ENCODE assay signal across 19 mouse cellular contexts in the genomic region with DNA sequence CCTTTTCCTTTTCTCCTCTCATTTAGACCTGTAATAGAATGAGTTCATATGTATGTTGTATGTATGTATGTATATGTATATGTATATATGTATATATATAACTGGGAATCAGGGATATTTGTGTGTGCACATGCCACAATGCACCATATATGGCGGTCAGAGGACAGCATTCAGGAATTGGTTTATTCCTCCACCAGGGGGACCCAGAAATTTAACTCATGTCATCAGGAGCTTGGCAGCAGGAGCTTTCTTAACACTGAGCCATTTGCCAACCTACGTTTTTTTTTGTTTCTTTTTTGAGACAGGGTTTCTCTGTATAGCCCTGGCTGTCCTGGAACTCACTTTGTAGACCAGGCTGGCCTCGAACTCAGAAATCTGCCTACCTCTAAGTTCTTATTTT. TPM values are rescaled to one million over a fixed set of nuclear protein-coding genes. Genes with fewer than 3 reads are reported as not detected.
DNase-seq lines count a peak whose midpoint lies in the region; ATAC-seq and TF ChIP-seq lines count a peak whose summit lies in the region.
"Had no signal": no experiment of that assay in that cellular context is flagged by ENCODE, and none has a peak within 500 bp of the region (broad histone marks: within the 10 kb centered on the region; RNA-seq: fewer than 3 reads in every experiment).

No protein-coding gene starts in this region.

- H3K9ac ChIP-seq in midbrain, embryonic 14.5 days (replicated peaks; ENCODE audit: low read length) = no peak overlapping the region
- H3K9ac ChIP-seq in midbrain, embryonic 13.5 days (replicated peaks) = no peak overlapping the region
- H3K9ac ChIP-seq in stomach, postnatal 0 days (ENCODE audit: low read length) = no peak overlapping the region
- H3K9ac ChIP-seq: heart, embryonic 15.5 days; intestine, embryonic 15.5 days had no signal

- no peak for TF ChIP-seq EP300 in stomach, postnatal 0 days (optimal IDR thresholded peaks at IDR 0.05)

- H3K4me2 ChIP-seq in midbrain, embryonic 14.5 days (ENCODE audit: low read length) = no peak overlapping the region
- no peak overlapping the region for H3K4me2 ChIP-seq in midbrain, embryonic 13.5 days (replicated peaks)
- H3K4me2 ChIP-seq in stomach, postnatal 0 days (replicated peaks; ENCODE audit: low read depth) = no peak overlapping the region
- H3K4me2 ChIP-seq: heart, embryonic 15.5 days; intestine, embryonic 15.5 days had no signal

- H3K9me3 ChIP-seq in heart, embryonic 10.5 days = no peaks in the 10 kb centered on the region
- H3K9me3 ChIP-seq in midbrain, embryonic 14.5 days (ENCODE audit: control insufficient read depth, low read length) = no peaks in the 10 kb centered on the region
- H3K9me3 ChIP-seq in midbrain, embryonic 13.5 days = no peaks in the 10 kb centered on the region
- no peaks in the 10 kb centered on the region for H3K9me3 ChIP-seq in stomach, postnatal 0 days (ENCODE audit: control insufficient read depth, low read length)
- H3K9me3 ChIP-seq: forebrain, embryonic 10.5 days; heart, embryonic 15.5 days; intestine, embryonic 15.5 days had no signal

- no peak overlapping the region for H3K4me3 ChIP-seq in heart, embryonic 10.5 days
- no peak overlapping the region for H3K4me3 ChIP-seq in midbrain, embryonic 14.5 days (replicated peaks; ENCODE audit: low read depth, low read length)
- no peak overlapping the region for H3K4me3 ChIP-seq in midbrain, embryonic 13.5 days (replicated peaks)
- H3K4me3 ChIP-seq in stomach, postnatal 0 days (ENCODE audit: low read depth, low read length) = no peak overlapping the region
- H3K4me3 ChIP-seq: forebrain, embryonic 10.5 days; heart, embryonic 15.5 days; intestine, embryonic 15.5 days; myocyte had no signal

- 52% methylated on average over 3 of the region's 3 CpGs for WGBS in heart, embryonic 10.5 days
- 67% methylated on average over 3 of the region's 3 CpGs for WGBS in midbrain, embryonic 14.5 days
- WGBS in midbrain, embryonic 13.5 days = 59% methylated on average over 3 of the region's 3 CpGs
- 56% methylated on average over 3 of the region's 3 CpGs for WGBS in stomach, postnatal 0 days

- no peak for ATAC-seq in midbrain, embryonic 14.5 days (ENCODE audit: low FRiP score, low TSS enrichment)
- no peak for ATAC-seq in midbrain, embryonic 13.5 days
- no peak for ATAC-seq in stomach, postnatal 0 days (ENCODE audit: low FRiP score, low TSS enrichment)
- ATAC-seq in CD4-positive, CD25-positive, alpha-beta regulatory T cell, adult 4 months = no peak
- ATAC-seq: intestine, embryonic 15.5 days had no signal

- H3K4me1 ChIP-seq in heart, embryonic 10.5 days = no peaks in the 10 kb centered on the region
- no peaks in the 10 kb centered on the region for H3K4me1 ChIP-seq in midbrain, embryonic 14.5 days (ENCODE audit: control insufficient read depth, insufficient read depth, low read length)
- H3K4me1 ChIP-seq in midbrain, embryonic 13.5 days (replicated peaks) = no peaks in the 10 kb centered on the region
- H3K4me1 ChIP-seq in stomach, postnatal 0 days (replicated peaks; ENCODE audit: control insufficient read depth, insufficient read depth) = no peaks in the 10 kb centered on the region
- H3K4me1 ChIP-seq: forebrain, embryonic 10.5 days; heart, embryonic 15.5 days; intestine, embryonic 15.5 days had no signal

- H3K36me3 ChIP-seq in heart, embryonic 10.5 days = no peaks in the 10 kb centered on the region
- H3K36me3 ChIP-seq in midbrain, embryonic 14.5 days (ENCODE audit: control insufficient read depth, insufficient read depth, low read length) = no peaks in the 10 kb centered on the region
- H3K36me3 ChIP-seq in midbrain, embryonic 13.5 days = no peaks in the 10 kb centered on the region
- H3K36me3 ChIP-seq in stomach, postnatal 0 days (ENCODE audit: control insufficient read depth, insufficient read depth, low read length) = no peaks in the 10 kb centered on the region
- H3K36me3 ChIP-seq: forebrain, embryonic 10.5 days; heart, embryonic 15.5 days; intestine, embryonic 15.5 days had no signal

- peak; percentile 45 for TF ChIP-seq CTCF in stomach, postnatal 0 days (IDR thresholded peaks at IDR 0.05; ENCODE audit: low read depth)

- no peaks in the 10 kb centered on the region for H3K27me3 ChIP-seq in heart, embryonic 10.5 days (ENCODE audit: insufficient read depth, poor library complexity, severe bottlenecking)
- H3K27me3 ChIP-seq in midbrain, embryonic 14.5 days (ENCODE audit: control insufficient read depth, insufficient read depth, low read length) = no peaks in the 10 kb centered on the region
- no peaks in the 10 kb centered on the region for H3K27me3 ChIP-seq in midbrain, embryonic 13.5 days
- no peaks in the 10 kb centered on the region for H3K27me3 ChIP-seq in stomach, postnatal 0 days (ENCODE audit: control insufficient read depth, insufficient read depth, low read length)
- H3K27me3 ChIP-seq: heart, embryonic 15.5 days; intestine, embryonic 15.5 days had no signal

- no peak overlapping the region for H3K27ac ChIP-seq in heart, embryonic 10.5 days
- no peak overlapping the region for H3K27ac ChIP-seq in midbrain, embryonic 14.5 days (replicated peaks; ENCODE audit: low read depth, low read length)
- no peak overlapping the region for H3K27ac ChIP-seq in midbrain, embryonic 13.5 days
- H3K27ac ChIP-seq in stomach, postnatal 0 days (replicated peaks) = no peak overlapping the region
- H3K27ac ChIP-seq: forebrain, embryonic 10.5 days; heart, embryonic 15.5 days; intestine, embryonic 15.5 days had no signal

- peak; percentile 15 for DNase-seq in heart, adult 11 months
- no peak for DNase-seq in heart, embryonic 10.5 days (ENCODE audit: low spot score)
- DNase-seq in midbrain, embryonic 14.5 days = peak; percentile 24
- DNase-seq in ZHBTc4 (ENCODE audit: low read depth, low spot score) = peak; percentile 59
- DNase-seq in stomach, postnatal 0 days (ENCODE audit: low spot score) = no peak
- no peak for DNase-seq in frontal cortex, adult 2 months (ENCODE audit: extremely low spot score in 1 of 2, low spot score in 1 of 2)
- DNase-seq: adrenal gland, postnatal 10 days; cerebellum, postnatal 10 days had no signal

RNA-seq across cellular contexts. Expression of a gene that starts 10.6 kb away (rescaled TPM):
- polyA plus RNA-seq in heart, embryonic 10.5 days (2016; fragmentation: Nextera tagmentation; extraction: Ambion mirVana) = not detected in 2 replicates
- not detected in 2 replicates for polyA plus RNA-seq in midbrain, embryonic 14.5 days (2014; fragmentation: Nextera tagmentation; extraction: Ambion mirVana)
- polyA plus RNA-seq in midbrain, embryonic 13.5 days (2015; fragmentation: Nextera tagmentation; extraction: Ambion mirVana) = not detected in 2 replicates
- polyA plus RNA-seq in stomach, postnatal 0 days (2015; fragmentation: Nextera tagmentation; extraction: Ambion mirVana) = 0.10 TPM in 1 of 2 replicates, not detected in the other
- not detected for polyA plus RNA-seq in CD4-positive, CD25-positive, alpha-beta regulatory T cell, adult 4 months (2017; shearing (Covaris generic))
- not detected in 2 replicates for polyA plus RNA-seq in frontal cortex, adult 2 months (2012; rRNA removed)
- polyA plus RNA-seq: embryonic facial prominence, embryonic 14.5 days; forebrain, embryonic 10.5 days; heart, embryonic 15.5 days; hindbrain, embryonic 11.5 days; intestine, embryonic 15.5 days; limb, embryonic 14.5 days; lung, embryonic 16.5 days; myocyte had no signal

RNA-seq across cellular contexts. Expression of a gene that starts 14.0 kb away (rescaled TPM):
- 1.1 and 1.5 TPM in 2 replicates for polyA plus RNA-seq in heart, embryonic 10.5 days (2016; fragmentation: Nextera tagmentation; extraction: Ambion mirVana)
- polyA plus RNA-seq in midbrain, embryonic 14.5 days (2014; fragmentation: Nextera tagmentation; extraction: Ambion mirVana) = 0.82 and 1.1 TPM in 2 replicates
- 0.93 and 1.2 TPM in 2 replicates for polyA plus RNA-seq in midbrain, embryonic 13.5 days (2015; fragmentation: Nextera tagmentation; extraction: Ambion mirVana)
- 0.15 and 0.23 TPM in 2 replicates for polyA plus RNA-seq in stomach, postnatal 0 days (2015; fragmentation: Nextera tagmentation; extraction: Ambion mirVana)
- under 1 TPM in 1 of 2 experiments, not detected in 1; 0.16 TPM for polyA plus RNA-seq in CD4-positive, CD25-positive, alpha-beta regulatory T cell, adult 4 months (2017; shearing (Covaris generic))
- 0.08 and 0.11 TPM in 2 replicates for polyA plus RNA-seq in frontal cortex, adult 2 months (2012; rRNA removed)
- polyA plus RNA-seq: myocyte had no signal

RNA-seq across cellular contexts. Expression of a gene that starts 31.8 kb away (rescaled TPM):
- 24.9 and 25.6 TPM in 2 replicates for polyA plus RNA-seq in heart, embryonic 10.5 days (2016; fragmentation: Nextera tagmentation; extraction: Ambion mirVana)
- 32.8 and 41.8 TPM in 2 replicates for polyA plus RNA-seq in midbrain, embryonic 14.5 days (2014; fragmentation: Nextera tagmentation; extraction: Ambion mirVana)
- polyA plus RNA-seq in midbrain, embryonic 13.5 days (2015; fragmentation: Nextera tagmentation; extraction: Ambion mirVana) = 35.4 and 39.6 TPM in 2 replicates
- 11.2 and 12.0 TPM in 2 replicates for polyA plus RNA-seq in stomach, postnatal 0 days (2015; fragmentation: Nextera tagmentation; extraction: Ambion mirVana)
- polyA plus RNA-seq in CD4-positive, CD25-positive, alpha-beta regulatory T cell, adult 4 months (2017; shearing (Covaris generic)) = 10 to 100 TPM; 38.6 to 40.9 TPM
- polyA plus RNA-seq in frontal cortex, adult 2 months (2012; rRNA removed) = 11.6 and 14.7 TPM in 2 replicates

RNA-seq across cellular contexts. Expression of a gene that starts 33.9 kb away (rescaled TPM):
- 0.07 TPM in 1 of 2 replicates, not detected in the other for polyA plus RNA-seq in heart, embryonic 10.5 days (2016; fragmentation: Nextera tagmentation; extraction: Ambion mirVana)
- polyA plus RNA-seq in midbrain, embryonic 14.5 days (2014; fragmentation: Nextera tagmentation; extraction: Ambion mirVana) = 0.15 and 0.38 TPM in 2 replicates
- polyA plus RNA-seq in midbrain, embryonic 13.5 days (2015; fragmentation: Nextera tagmentation; extraction: Ambion mirVana) = 0.17 and 0.23 TPM in 2 replicates
- polyA plus RNA-seq in stomach, postnatal 0 days (2015; fragmentation: Nextera tagmentation; extraction: Ambion mirVana) = not detected in 2 replicates
- under 1 TPM; 0.22 to 0.42 TPM for polyA plus RNA-seq in CD4-positive, CD25-positive, alpha-beta regulatory T cell, adult 4 months (2017; shearing (Covaris generic))
- polyA plus RNA-seq in frontal cortex, adult 2 months (2012; rRNA removed) = 0.62 and 0.74 TPM in 2 replicates
- polyA plus RNA-seq: embryonic facial prominence, embryonic 14.5 days; heart, embryonic 15.5 days; lung, embryonic 16.5 days; myocyte; urinary bladder, adult 2 months had no signal

Comparison
In these comparisons a context has a peak if more than half of its experiments do, and no peak if none do; other contexts are left out.
1. DNase-seq: peak in heart, adult 11 months (single experiment), midbrain, embryonic 14.5 days (single experiment) and ZHBTc4 (single experiment); none in heart, embryonic 10.5 days (single experiment), stomach, postnatal 0 days (single experiment) and frontal cortex, adult 2 months (0 of 2).